Mouse (Mus musculus) lung, embryonic 14.5 days (tissue): ENCODE results near the gene Secisbp2l. TPM values are rescaled to one million over a fixed set of nuclear protein-coding genes. Genes with fewer than 3 reads are reported as not detected.
A peak's percentile ranks its signal among the peaks of the same experiment; 100 is the strongest.

ENCODE experiments used
- ATAC-seq: fragments of 200-750 bp; cut with Nextera tagmentation; 2 replicates; pipeline ENCODE4 v1.8.0; 2017; ENCODE audit warnings: mild to moderate bottlenecking, moderate TSS enrichment, moderate library complexity; ENCODE audit not compliant: insufficient read depth
- DNase-seq: peaks from one replicate; pipeline ENCODE4 v3.0.0-alpha.2; 2015
- H3K27ac ChIP-seq: fragments of 300-500 bp; sonication (generic); 2 replicates; pipeline ENCODE4 v1.5.1; 2014; ENCODE audit warnings: low read depth, mild to moderate bottlenecking, moderate library complexity
- H3K27me3 ChIP-seq: fragments of 300-500 bp; sonication (generic); 2 replicates; pipeline ENCODE4 v1.6.1; 2014; ENCODE audit warnings: low read length, control low read depth; ENCODE audit not compliant: insufficient read depth
- H3K36me3 ChIP-seq: fragments of 300-500 bp; sonication (generic); 2 replicates; pipeline ENCODE4 v1.6.1; 2014; ENCODE audit warnings: control low read depth; ENCODE audit not compliant: insufficient read depth
- H3K4me1 ChIP-seq: fragments of 300-500 bp; sonication (generic); 2 replicates; pipeline ENCODE4 v1.6.1; 2014; ENCODE audit warnings: antibody characterized with exemption, control low read depth; ENCODE audit not compliant: insufficient read depth
- H3K4me2 ChIP-seq: fragments of 300-500 bp; sonication (generic); 2 replicates; pipeline ENCODE4 v1.6.1; 2014; ENCODE audit warnings: mild to moderate bottlenecking
- H3K4me3 ChIP-seq: fragments of 300-500 bp; sonication (generic); 2 replicates; pipeline ENCODE4 v1.5.1; 2014; ENCODE audit warnings: low read depth, low read length
- H3K9ac ChIP-seq: fragments of 300-500 bp; sonication (generic); 2 replicates; pipeline ENCODE4 v1.6.1; 2014
- H3K9me3 ChIP-seq: fragments of 300-500 bp; sonication (generic); 2 replicates; pipeline ENCODE4 v1.6.1; 2016; ENCODE audit warnings: low read depth, low read length, control low read depth
- CTCF ChIP-seq: IDR thresholded peaks from 2 replicates; pipeline ENCODE4 v1.5.1; 2016; ENCODE audit warnings: antibody characterized with exemption, low read depth
- WGBS: fragments of 180-500 bp; shearing (Covaris S2); extraction: QIAGEN DNeasy Blood & Tissue Kit; methylation state at CpG from one replicate; pipeline ENCODE4 v1.1.7; 2014; 5-methylcytosine and 5-hydroxymethylcytosine counted together
- polyA plus RNA-seq: library from polyadenylated mRNA; unstranded; fragments of >200 nt; fragmentation: Nextera tagmentation; extraction: Ambion mirVana; gene quantifications from 2 replicates; pipeline ENCODE4 v1.2.1, GENCODE M21; 2014

The Secisbp2l gene
- polyA plus RNA-seq, 1 experiment from 2014 or later, result 22.6 TPM

DNA sequence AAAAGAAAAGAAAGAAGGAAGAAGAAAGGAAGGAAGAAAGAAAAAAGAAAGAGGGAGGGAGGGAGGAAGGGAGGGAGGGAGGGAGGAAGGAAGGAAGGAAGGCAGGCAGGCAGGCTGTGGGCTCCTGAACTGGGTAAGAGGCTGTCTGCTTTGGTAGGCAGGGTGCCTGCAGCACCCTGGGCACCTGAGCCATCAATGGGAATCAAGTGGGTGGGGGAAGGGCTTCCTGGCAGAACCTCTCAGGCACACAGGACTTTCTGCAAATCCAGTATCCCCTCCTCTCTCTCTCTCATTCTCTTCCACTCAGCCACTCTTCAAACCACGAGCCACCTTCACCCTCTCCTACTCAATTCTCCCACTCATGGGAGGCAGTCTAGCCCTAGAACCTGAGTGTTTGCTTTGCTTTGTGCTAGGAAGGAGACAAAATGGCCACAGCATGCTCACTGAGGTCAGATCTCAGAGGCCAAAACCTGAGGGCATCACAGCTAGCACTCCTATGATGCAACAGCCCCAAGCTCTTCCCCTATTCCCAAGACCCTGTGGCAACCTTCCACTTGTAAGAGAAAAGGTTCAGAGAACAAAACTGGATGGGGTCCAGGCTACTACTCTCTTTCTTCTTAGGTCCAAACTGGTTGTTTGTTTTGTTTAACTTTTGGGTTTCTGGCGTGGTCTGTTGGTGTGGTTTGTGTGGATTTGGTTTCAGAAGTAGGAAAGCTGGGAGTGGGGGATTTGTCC lies 9.6 kb upstream of the Secisbp2l start:
- Histone ChIP-seq H3K36me3 (no peaks in the 10 kb centered on the region), H3K27me3 (no peaks in the 10 kb centered on the region), H3K4me2 (no peak overlapping the region), H3K4me3 (no peak overlapping the region), H3K9me3 (no peaks in the 10 kb centered on the region), H3K9ac (no peak overlapping the region), H3K27ac (peak overlapping the region; percentile 46; the same call in 1 of the 2 replicates), H3K4me1 (no peaks in the 10 kb centered on the region)
- TF ChIP-seq CTCF, result no peak
- peak; percentile 26 for DNase-seq
- peak; percentile 56; the same call in 1 of the 2 replicates for ATAC-seq
- 47% methylated on average over 2 of the region's 2 CpGs for WGBS

DNA sequence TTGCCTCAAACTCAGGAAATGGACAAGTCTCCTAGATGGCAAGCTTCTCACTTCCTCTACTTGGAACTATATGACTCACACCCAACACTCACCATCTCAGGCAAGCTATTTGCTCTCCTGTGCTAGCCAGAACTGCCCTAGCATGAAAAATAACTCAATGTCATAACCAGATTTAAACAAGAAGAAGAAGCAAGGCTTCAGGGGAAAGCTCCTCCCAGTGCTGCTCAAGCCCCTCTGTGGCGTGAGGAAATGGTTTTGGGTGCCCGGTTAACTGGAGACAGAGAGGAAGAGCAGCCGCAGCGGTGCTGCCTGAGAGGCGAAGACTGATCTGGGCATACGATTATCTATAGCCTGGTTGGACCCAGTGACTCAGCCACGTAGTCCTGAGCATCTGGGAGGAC lies 8.8 kb upstream of the Secisbp2l start:
- no peak overlapping the region for H3K9ac ChIP-seq
- no peaks in the 10 kb centered on the region for H3K27me3 ChIP-seq
- no peaks in the 10 kb centered on the region for H3K9me3 ChIP-seq
- no peak overlapping the region for H3K4me3 ChIP-seq
- H3K4me1 ChIP-seq, result no peaks in the 10 kb centered on the region
- DNase-seq (no peak), ATAC-seq (no peak)
- WGBS, result 71% methylated on average over 7 of the region's 7 CpGs
- no peaks in the 10 kb centered on the region for H3K36me3 ChIP-seq
- H3K27ac ChIP-seq, result no peak overlapping the region
- no peak overlapping the region for H3K4me2 ChIP-seq
- TF ChIP-seq CTCF, result no peak

DNA sequence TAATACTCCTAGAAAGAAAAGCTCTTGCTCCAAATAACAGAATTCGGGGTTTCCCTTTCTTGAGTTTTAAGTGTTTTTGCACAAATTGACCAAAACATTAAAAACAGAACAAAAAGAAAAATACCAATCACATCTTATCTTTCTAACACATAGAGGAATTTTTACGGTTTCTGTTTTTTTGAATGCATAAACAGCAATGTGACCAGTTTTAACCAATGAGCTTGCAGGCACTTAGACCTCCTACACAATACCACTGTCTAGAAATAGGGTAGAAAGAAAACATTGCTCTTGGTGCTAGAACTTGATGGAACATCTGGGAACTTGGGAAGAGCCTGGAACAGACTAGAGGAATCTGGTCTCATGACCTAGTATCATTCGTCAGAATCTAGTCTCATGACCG lies 7.6 kb upstream of the Secisbp2l start:
- Histone ChIP-seq H3K27ac (no peak overlapping the region), H3K9ac (no peak overlapping the region), H3K4me2 (no peak overlapping the region), H3K27me3 (no peaks in the 10 kb centered on the region), H3K4me1 (no peaks in the 10 kb centered on the region), H3K4me3 (no peak overlapping the region), H3K36me3 (no peaks in the 10 kb centered on the region), H3K9me3 (no peaks in the 10 kb centered on the region)
- no peak for TF ChIP-seq CTCF
- ATAC-seq, result no peak
- 86% methylated on average over 4 of the region's 4 CpGs for WGBS
- DNase-seq, result no peak

DNA sequence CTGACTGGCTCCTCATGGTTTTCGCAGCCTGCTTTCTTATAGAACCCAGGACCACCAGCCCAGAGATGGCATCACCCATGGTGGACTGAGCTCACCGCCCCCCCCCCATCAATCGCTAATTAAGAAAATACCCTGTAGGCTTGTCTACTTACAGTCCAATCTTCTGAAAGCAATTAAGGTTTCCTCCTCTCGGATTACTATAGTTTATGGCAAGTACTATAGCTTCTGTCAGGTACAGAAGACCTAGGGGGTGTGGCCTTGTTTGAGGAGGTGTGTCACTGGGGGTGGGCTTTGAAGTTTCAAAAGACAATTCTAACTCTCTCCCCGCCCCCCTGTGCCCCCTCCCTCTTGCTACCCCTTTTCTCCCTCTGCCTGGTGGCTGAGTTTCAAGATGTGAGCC lies 6.6 kb upstream of the Secisbp2l start:
- Histone ChIP-seq H3K4me3 (no peak overlapping the region), H3K9ac (no peak overlapping the region), H3K27ac (no peak overlapping the region), H3K36me3 (no peaks in the 10 kb centered on the region), H3K4me2 (no peak overlapping the region), H3K4me1 (no peaks in the 10 kb centered on the region), H3K27me3 (no peaks in the 10 kb centered on the region), H3K9me3 (no peaks in the 10 kb centered on the region)
- DNase-seq (no peak), ATAC-seq (no peak)
- no peak for TF ChIP-seq CTCF
- WGBS, result 70% methylated on average over 5 of the region's 5 CpGs

DNA sequence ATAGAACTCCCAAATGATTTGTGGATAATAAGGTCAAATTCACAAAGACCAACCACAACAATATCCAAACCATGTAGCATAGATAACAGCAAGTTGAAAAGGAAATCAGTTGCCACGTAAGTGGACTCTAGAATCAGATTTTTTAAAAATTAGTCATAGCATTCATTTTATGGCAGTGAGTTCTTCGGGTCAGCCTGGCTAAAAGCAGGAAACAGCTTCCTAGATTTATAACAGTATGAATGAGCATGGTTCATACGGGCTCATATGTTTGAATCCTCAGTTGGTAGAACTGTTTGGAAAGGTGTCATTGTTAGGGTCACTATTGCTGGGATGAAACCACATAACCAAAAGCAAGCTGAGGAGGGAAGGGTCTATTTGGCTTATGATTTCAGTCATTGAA lies 6.1 kb upstream of the Secisbp2l start:
- Histone ChIP-seq H3K4me2 (no peak overlapping the region), H3K4me1 (no peaks in the 10 kb centered on the region), H3K9me3 (no peaks in the 10 kb centered on the region), H3K36me3 (no peaks in the 10 kb centered on the region), H3K9ac (no peak overlapping the region), H3K27me3 (no peaks in the 10 kb centered on the region), H3K4me3 (no peak overlapping the region), H3K27ac (no peak overlapping the region)
- DNase-seq, result no peak
- TF ChIP-seq CTCF, result no peak
- no peak for ATAC-seq
- 62% methylated on average over 3 of the region's 3 CpGs for WGBS

DNA sequence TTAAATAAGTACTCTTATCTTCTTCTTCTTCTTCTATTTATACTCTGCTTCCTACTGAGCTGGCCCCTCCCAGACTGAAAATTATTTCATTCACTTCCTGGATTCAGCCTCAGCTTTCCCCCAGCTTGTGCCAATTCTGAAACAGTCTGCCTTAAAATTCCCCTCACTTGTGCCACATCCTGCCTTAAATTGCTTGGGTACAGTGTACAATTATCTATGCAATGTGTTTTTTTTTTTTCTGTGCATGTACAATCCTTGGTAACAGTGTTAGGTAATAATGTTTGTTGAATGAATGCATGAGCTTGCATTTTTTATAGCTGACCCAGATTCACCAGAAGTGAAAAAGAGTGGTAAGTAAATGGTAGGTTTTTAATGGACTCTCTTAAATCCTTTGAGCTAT lies 5.7 kb upstream of the Secisbp2l start:
- Histone ChIP-seq H3K4me3 (no peak overlapping the region), H3K27me3 (no peaks in the 10 kb centered on the region), H3K4me1 (no peaks in the 10 kb centered on the region), H3K4me2 (no peak overlapping the region), H3K27ac (no peak overlapping the region), H3K36me3 (no peaks in the 10 kb centered on the region), H3K9me3 (no peaks in the 10 kb centered on the region), H3K9ac (no peak overlapping the region)
- ATAC-seq (no peak), DNase-seq (no peak)
- no peak for TF ChIP-seq CTCF

DNA sequence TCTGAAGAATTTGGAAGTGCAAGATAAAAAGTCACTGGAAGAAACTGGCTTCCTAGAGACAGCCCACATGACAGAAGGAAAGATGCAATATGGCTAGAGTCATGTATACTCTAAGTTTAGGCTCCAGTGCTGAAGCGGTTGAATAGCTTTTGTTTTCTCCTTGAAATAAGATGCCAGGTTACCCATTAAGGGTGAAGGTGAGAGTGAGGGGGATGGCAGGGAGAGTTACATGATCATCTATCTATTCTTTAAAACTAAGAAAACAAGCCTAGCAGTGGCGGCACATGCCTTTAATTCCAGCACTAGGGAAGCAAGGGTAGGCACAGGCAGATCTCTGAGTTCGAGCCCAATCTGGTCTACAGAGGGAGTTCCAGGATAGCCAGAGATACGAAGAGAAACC lies 2.4 kb upstream of the Secisbp2l start:
- no peak for TF ChIP-seq CTCF
- peaks cover under 1% of the 10 kb centered on the region; the same call in 1 of the 2 replicates for H3K36me3 ChIP-seq
- H3K4me3 ChIP-seq, result no peak overlapping the region
- H3K4me2 ChIP-seq, result no peak overlapping the region
- H3K9ac ChIP-seq, result no peak overlapping the region
- WGBS, result 51% methylated on average over 4 of the region's 4 CpGs
- H3K27me3 ChIP-seq, result no peaks in the 10 kb centered on the region
- DNase-seq (no peak), ATAC-seq (no peak)
- no peak overlapping the region for H3K27ac ChIP-seq
- peaks cover 7% of the 10 kb centered on the region for H3K4me1 ChIP-seq
- H3K9me3 ChIP-seq, result no peaks in the 10 kb centered on the region
